Mouse (Mus musculus) liver (tissue): Measurements from ENCODE around the gene Thada.

Source experiments
- DNase-seq: peaks from one replicate; pipeline ENCODE4 v3.0.0-alpha.2; 2020; ENCODE audit warnings: mixed read lengths

The Thada gene

DNA sequence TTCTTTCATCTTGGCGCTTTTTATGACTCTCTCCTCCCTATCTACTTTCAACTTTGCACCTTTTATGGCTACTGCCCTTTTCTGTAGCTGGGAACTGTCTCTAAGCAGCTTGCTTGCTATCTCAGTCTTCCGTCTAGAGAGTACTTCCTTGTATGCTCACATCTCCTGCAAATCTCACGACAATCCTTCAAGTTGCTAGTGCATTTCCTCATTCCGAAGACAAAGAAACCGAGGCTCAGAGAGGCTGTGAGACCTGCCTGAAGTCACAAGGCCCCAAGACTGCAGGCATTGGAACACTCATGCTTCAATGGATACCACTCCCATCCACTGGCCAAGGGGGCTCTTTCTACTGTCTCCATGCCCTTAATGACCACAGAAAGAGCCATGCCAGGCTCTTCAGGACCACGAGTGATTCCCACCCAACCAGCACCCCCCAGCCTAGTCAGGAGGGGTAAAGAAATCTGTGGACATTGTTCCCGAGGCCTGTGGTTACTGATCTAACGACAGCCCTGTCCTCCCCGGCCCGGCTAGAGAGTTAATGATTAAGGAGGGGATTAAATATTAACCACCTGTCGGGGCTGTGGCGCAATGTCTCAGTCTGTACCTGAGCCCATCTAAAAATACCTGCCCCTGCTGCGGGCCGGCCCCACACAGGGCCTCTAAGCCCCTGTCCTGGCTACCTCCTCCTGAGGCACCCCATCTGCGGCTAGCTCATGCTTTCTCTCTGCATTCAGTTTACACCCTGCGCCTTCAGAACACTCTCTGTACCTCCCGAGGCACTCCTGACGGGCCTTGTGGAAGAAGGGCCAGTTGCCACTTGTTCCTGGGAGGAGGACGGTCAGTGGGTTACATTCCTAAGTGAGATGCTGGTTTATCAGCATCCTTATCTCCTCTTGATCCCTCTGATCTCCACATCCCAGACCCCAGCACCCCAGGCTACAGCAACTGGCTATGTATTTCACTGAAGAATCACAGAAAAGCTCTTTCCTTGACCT, 309.0 kb downstream of the Thada start:
- DNase-seq = peak; percentile 63

DNA sequence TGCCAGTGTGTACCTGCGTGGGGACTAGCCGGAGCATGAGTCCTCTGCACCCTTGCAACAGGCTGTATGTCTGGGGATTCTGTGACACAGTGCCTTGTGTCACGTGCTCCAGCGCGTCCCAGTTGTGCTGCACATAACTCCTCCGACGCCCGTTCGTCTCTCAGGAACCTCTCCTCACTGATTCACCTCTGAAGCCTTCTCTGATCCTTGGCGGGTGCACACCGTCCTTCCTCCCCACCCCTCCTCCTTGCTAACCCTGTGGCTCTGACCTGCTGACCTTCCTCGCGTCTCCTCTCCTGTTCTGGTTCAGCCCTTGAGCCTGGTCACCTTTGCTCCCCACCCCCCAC, 309.8 kb downstream of the Thada start:
- peak; percentile 24 for DNase-seq

DNA sequence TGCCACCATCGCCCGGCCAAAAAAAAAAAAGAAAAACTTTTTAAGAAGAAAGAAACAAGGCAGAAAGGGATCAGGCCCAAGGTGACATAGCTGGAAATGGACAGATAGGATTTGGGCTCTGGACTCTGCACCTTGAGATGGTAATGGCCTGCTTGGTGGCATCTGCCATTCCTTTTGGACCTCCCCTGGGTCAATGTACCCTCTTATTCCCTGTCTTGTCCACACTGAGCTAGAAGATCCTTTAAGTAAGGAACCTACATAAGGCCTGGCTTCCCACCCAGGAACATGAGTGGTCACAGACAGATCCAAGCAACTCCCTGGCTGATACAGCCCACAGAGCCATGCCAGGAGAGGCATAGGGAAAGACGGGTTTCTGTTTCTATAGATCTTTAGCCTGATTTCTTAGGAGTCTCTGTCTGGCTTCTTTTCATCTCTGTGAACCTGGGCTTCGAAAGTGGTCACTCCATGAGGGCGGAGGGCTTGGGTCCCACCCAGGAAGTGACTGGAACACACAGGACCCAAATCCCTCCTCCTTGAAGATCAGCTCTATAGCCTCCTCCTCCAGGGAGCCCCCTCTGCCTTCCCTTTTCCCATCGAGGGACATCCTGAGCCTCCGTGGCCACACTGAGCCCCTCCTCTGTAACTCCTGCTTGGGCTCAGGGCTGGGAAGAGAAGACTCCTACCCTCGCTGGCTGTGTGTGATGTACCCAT, 310.3 kb downstream of the Thada start:
- no peak for DNase-seq

DNA sequence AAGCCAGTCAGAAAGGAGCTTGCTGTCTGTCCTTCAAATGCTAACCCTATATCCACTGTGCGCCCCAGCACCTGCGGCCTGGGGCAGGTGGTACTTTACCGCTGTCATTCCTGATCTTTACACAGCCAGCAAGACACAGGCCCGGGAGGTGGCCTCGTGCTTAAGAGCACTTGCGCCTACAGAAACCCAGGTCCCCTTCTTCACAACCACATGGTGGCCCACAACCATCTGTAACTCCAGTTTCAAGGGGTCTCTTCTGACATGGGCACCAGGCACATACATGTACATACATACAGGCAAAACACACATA, 311.0 kb downstream of the Thada start:
- DNase-seq = no peak

DNA sequence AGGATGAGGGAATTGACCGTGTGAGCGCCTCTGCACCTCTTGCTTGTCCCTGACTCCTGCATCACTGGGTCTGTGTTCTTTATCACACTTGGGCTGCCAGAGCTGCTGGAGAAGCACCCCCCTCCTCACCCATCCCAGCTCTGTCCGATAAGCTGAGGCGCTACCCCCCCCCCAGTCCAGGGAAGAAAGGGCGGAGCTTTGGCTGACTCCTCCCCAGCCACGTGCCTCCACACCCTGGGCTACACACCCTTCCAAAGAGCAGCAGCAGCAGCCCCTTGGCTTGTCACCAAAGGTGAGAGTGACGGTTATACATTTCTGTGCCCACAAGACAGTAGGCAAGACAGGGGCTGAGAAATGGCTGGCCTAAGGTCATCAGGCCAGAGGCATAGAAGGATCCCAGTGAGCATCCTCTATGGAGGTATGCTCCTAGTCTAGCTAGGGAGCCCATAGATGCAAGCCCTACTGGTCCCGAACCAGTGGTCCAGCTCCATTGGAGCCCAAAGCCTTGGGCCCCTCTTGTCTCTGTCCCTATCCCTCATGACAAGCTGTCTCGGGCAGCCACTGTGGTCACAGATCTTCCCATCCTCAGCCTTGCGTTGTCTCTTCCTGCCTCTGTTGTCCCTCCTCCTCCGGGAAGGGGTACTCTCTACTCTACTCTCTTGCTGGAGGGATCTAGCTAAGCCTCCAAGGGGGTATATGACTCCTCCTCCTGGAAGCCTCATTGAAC, 311.5 kb downstream of the Thada start:
- peak; percentile 93 for DNase-seq

DNA sequence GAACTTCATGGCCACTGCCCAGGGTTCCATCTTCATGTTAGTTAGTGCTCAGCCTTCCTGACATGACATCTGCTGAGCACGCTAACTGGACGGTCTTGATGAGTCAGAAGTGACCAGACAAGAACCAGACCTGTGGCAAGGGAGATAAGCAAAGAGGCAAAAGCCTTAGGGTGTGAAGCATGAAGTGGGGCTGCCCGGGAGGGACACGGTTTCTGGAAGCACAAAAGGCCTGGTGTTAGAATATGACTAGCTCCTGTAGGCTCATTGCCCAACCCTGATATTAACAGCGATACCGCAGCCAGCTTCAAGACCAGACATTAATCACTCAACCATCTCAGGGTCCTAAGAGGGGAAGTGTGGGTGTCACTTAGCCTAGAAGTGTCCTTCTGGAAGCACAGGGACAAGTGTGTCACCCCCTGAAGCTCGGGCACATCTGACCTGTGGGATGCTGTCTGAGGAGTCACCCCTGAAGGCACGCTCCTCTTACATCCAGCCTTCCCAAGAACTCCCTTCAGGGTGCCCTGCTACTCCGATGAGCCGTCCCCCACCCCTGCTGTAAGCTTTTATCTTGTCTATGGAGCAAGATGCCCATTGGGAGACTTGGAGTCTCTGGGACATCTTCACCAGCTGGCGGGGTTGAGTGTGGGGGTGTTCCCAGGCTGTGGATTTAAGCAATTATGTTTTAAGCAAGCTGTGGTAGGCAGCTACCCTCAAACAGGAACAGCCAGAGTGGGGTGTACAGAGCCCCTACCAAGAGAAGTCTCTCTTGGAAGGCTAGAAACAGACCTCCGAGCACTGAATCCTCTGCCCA, 312.8 kb downstream of the Thada start:
- peak; percentile 85 for DNase-seq

DNA sequence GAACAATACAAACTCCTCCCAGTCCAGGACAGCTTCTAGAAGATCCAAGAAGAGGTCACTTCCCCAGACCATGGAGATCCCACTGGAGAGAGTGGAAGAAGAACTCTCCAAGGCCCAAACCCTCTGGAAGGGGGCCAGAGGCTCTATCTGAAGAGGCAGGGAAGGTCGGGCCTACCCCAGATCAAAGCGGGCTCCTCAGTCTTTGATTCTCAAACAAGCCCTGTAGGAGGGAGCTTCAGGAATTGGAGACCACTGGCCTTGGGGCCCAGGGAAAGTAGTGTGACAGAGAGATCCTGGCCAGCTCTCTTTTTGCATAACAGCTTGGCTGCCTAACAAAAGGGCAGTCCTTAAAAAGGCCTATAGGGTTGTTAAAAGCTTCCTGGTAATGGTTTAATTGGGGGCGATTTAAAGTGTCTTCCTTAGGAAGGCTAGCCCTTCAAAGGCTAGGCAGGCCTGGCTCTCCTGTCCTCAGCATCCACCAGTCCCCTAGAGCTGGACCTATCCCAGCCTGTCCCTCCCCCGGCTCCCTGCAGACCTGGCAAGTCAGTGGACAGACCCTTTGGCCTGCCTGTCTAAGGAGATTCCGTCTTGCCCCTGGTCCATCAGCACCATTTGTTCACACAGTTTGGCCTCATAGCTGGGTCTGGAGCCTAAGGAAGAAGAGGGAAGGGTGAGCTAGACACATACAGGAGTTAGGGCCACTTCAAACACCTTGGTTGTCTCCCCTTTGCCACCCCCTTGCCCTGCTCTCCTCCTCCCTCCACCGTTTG, 313.6 kb downstream of the Thada start:
- peak; percentile 37 for DNase-seq

DNA sequence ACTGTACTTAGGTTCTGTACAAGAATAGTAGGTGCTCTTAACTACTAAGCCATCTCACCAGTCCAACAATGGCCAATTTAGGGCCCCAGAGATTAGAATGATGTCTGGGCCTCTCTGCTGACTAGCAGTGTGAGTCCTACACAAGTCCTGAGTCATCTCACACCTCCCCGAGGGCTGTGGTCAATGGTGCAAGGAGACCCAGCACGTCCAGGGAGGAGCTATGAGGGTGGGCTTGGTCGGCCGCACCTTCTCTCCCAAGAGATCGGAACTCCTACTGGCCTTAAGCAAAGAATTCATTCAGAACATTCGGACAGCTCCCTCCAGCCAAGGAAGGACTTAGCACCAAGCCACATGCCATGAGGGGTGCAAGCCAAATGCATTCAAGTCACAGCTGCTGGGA, 314.7 kb downstream of the Thada start:
- peak; percentile 52 for DNase-seq

DNA sequence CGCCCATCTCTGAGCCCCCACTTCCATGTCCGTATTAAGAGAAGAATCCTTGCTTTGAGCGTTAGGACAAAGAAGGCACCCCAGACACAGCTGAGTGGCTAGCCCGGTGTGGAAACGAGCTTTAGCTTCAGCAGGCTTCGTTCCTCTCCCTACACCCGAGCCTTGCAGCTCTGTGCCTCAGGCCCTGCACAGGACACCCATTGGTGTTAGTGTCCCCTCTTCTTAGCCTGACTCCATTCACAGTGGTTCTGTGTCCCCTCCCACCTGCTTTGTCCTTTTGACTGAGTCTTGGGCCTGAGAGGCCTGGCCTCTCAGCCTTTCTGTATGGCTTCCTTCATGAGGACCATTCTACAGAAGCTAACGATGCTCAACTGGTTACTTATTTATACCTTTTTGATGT, 315.7 kb downstream of the Thada start:
- DNase-seq = no peak

DNA sequence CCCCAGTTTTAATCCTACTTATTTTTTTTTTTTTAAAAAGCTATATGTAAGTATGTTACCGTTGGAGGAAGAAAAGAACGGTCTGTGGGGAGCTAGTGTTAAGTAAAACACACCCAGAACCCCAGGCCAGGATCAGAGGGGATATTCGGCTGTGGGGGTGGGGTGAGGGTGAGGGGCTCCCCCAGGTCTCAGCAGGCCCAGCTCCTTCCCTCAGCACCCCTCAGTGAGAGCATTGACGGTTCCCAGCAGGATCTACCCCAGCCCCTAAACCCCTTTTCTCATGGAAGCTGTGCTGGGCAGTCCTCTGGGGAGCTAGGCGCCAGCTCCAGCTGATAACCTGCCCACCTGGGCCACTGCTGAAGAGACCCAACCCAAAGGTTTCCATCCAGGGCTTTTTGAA, 316.4 kb downstream of the Thada start:
- DNase-seq = no peak

DNA sequence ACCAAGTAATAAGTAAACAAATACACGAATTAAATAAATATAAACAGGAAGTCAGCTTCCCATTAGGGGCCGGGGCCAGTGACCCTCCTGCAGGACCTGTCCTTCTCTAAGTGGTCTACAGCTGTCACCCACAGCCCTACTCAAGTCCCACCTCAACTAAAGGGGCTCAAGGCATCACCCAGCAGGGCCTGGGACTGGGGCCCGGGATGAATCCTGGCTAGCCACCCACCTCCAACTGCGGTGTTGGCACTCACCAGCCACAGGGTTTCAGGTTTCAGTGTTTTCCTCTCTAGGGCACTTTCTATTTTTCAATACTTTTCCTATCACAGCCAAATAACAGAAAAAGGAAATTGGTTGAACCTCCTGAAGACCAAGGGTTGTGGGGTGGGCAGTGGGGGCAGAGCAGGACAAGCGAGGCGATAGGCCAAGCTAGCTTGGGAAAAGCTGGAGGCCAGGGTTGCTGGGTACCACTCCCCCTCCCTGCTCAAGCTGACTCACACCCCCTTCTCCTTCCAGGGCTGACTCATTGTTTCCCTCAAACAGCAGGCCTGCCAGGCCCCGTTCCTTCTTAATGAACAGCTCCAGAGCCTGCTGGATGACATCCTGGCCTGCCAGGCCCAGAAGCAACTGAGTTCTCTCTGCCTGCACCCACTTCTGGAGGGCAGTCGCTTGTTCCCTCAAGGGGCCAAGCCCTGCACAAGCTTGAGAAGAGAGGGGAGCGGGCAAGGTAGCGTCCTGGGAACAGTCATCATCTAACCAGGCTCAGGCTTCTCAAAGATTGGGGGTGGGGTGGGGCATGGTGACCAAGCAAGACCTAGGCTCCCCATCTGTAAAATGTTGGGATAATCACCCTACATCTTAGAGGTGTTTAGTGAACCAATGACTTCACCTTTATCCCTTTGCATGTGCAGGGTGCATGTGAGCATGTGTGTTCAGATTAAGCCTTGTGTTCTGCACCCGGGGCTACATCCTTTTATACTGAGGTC, 317.2 kb downstream of the Thada start:
- peak; percentile 82 for DNase-seq

DNA sequence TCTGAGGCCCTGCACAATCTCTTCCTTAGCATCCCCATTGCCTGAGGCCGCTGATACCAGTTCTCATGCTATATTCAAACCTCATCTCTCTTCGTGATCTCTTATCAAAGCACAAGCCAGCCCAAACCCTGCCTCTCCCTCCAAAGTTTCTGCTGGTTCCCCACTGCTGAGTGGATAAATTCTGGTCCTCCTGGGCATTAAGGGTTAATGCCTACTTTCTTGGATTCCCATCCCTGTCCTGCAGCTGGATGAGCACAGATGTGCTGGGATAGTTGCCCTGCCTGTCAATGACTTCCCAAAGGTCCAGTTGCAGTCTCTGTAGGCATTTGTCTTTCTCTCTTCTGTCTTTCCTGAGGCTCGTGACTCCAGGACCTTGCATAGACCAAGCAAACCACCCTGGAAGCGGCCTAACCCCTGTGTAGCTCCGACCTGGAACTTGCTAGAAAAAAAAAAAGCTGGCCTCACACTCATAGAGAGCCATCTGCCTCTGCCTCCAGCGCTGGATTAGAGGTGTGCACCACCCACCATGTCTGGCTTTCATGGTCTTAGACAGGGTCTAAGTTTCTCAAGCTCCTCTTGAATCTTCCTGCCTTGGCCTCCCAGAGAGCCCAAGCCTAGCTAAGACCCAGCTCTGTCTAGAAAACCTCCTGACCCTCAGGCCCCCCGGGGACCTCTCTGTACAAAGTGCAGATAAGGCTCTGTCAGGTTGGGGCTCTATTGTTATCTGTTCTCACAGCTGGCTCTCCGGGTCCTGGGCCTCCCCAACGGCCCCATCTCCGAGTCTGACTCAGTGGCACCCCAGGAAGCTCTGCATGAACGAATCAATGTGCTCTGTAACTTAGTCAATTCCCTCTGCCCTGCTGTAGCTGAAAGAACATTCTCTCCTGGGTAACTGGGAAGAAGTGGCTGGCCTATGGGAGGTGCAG, 318.6 kb downstream of the Thada start:
- peak; percentile 91 for DNase-seq

DNA sequence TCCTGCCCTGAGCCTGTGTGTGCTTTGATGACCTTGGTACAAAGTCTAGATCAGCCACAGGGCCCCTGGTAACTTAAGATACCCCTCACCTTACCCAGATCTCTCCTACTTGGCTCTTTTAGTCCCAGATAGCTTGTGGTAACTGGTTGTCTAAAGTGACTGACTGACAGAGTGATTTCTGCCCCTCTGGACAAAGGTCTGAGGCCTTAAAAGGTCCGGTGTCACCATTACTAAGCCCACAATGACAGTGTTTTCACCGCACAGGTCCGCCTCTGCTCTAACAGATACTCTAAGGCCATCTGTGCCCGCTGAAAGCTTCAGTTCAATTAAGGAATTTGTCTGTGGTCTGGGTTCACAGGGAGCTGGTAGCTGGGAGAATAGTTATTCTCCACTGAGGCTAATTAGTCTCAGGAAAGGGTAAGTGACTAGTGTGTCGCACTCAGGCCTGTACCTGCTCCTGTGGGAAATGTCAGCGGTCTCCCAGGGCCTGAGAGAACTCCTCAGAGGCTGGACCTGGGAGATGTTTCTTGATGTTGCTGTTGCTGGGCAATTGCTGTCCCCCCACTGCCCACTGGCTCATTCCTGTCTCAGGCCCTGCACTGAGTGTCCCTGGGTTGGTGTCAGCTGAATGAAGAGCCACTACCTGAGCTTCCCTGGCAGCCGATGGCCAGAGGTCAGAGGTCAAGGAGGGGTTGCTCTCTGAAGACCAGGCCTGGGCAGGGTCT, 319.4 kb downstream of the Thada start:
- DNase-seq = peak; percentile 35

DNA sequence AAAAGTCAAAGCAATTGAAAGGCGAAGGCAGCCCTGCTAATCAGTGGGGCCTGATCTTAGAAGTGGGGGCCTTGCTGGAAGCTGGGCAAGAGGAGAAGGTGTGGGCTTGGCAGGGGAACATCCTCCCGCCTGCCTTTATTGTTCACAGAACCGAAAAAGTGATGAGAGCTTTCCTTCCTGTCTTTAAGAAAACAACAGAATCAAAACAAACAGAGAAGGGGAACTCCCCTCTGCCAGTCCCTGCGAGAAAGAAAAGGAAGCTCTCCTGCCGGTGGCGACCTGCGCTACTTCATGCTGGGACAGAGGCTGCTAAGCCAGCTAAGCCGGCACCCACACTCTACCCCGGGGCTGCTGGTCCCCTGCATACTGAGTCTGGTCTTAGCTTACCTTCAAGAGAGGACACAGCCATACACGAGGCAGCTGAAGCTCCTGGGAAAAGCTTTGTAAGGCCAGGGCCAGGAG, 320.1 kb downstream of the Thada start:
- DNase-seq = peak; percentile 66

DNA sequence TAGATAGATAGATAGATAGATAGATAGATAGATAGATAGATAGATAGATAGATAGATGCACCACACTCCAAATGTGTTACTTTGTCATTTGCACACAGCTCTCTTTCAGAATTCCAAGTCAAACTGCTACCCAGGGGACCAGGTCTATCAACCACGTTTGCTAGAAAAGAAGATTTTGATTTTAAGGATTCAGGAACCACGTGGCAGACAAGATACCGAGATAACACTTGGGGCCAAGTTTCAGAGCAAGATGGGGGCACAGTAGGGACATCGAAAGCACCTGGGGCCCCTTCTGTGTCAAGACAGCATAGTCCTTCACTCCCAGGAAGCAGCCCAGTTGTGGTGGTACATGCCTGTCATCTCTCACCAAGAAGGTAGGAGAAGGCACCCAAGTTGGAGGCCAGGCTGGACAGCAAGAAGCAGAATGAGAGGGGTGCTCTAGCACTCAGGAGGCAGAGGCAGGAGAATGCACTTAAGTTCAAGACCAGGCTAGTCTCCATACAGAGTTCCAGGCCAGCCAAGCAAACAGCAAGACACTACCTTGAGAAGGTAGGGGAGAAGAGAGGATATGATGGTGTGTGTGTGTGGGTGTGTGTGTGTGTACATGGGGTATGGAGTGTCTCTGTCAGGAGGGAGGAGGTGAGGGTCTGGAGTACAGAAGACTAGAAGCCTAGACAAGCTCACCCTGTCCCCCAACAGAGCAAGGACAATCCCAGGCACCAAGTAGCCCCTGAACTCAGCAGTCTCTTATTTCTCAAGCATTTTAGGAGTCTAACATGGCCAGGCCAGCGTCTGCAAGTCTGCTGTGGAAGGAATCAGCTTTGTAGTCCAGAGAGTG, 321.0 kb downstream of the Thada start:
- DNase-seq = no peak

DNA sequence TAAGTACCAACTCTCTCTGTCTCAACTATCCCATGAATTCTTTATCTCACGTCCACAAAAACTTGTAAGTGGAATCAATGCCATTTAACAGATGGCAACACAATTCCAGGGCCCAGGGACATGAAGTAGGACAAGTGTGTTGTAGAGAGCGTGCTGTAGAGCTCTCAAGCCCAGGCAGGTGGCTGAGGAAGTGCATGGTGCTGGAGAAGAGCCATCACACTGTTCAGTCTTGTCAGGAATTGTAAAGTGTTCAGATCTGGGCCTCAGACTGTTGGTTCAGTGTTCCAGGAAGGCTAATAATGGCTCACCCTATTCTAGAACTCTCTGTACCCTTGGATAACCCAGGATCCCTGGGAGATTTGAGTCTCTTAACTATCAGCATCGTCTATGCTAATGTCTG, 321.9 kb downstream of the Thada start:
- DNase-seq = no peak

DNA sequence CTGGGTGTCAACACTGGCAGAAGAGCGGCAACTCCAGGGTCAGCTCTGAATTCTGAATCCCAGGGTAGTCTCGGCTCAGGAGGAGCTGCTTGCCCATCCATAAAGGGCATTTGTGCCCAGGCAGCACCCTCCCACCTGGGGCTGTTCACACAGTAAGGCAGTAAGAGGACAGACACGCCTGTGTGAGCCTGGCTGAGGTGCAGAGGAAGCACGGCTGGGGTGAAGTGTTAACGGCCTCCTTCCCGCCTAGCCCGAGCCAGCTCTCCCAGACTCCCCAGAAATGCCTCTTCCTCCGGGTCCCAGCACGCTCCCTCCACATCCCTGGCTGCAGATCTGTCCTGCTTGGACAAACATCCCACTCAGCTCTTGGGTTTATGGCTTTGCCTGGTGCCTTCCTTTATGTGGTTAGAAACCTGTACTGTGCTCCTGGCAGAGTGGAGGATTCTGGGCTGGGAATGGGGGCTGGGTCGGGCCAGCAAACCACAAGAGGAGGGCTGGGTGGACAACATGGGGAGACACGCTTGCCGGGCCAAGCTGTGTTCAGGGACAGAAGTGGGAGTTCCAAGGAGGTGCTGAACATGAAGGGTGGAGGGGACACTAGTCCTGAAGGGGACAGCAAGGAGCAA, 322.7 kb downstream of the Thada start:
- peak; percentile 22 for DNase-seq
